Mouse (Mus musculus): ENCODE results near the gene Ciz1. TPM values are rescaled to one million over a fixed set of nuclear protein-coding genes. Genes with fewer than 3 reads are reported as not detected.

The Ciz1 gene
- polyA plus RNA-seq, 1 experiment from 2014 or later = 56.6 TPM

DNA sequence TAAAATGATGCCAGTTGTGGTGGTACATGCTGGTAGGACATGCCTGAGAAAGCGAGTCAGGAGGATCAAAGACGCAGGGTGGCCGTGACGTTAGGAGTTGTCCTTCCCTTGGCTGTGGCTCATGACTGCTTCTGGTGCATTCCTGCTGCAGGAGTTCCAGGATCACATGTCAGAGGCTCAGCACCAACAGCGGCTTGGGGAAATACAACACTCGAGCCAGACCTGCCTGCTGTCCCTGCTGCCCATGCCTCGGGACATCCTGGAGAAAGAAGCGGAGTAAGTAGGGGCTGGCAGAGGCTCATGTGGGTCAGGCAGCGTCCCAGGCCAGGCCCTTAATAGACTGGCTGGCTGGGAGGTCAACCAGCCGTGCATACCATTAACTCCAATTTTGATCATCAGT is 22.1 kb downstream of the Ciz1 start:
- 75% methylated on average over 10 of the region's 10 CpGs for WGBS
- no peak for ATAC-seq (replicated peaks; ENCODE audit: low FRiP score)
- no peaks in the 10 kb centered on the region for H3K4me1 ChIP-seq

DNA sequence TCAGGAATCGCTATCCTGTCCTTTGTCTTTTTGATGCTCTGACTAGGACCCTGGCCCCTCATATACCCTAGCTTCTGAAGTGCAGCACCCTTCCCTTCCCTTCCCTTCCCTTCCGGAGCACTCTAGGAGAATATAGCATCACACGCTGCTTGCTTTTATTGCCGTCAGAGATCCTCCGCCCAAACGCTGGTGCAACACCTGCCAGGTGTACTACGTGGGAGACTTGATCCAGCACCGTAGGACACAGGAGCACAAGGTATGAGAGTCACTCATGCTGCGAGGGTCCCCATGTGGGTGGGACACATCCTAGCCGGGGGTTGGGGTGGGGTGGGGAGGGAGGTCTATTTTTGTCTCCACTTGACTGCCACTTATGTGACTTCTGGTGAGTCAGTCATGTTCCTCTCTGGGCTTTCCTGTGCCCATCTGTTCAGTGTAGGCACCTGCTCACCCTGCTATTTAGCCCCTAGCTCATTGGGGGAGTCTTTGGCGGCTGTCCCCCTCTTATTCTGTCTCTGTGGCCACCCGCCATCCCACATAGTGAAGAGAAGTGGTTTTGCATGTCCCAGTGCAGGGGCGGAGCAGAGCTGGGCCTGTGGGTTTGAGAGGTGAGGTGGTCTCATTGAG is 23.3 kb downstream of the Ciz1 start:
- no peaks in the 10 kb centered on the region for H3K4me1 ChIP-seq
- WGBS = 88% methylated on average over 13 of the region's 13 CpGs
- no peaks in the 10 kb centered on the region for H3K9me3 ChIP-seq (replicated peaks)
- no peak overlapping the region for H3K4me3 ChIP-seq (replicated peaks)
- no peaks in the 10 kb centered on the region for H3K27me3 ChIP-seq
- peaks cover 89% of the 10 kb centered on the region for H3K36me3 ChIP-seq
- H3K9ac ChIP-seq = no peak overlapping the region
- no peak overlapping the region for H3K27ac ChIP-seq
- H3K4me2 ChIP-seq = no peak overlapping the region
- ATAC-seq (replicated peaks; ENCODE audit: low FRiP score) = no peak

More for the DNA sequence above, 22.1 kb downstream of the Ciz1 start:
- H3K4me3 ChIP-seq (replicated peaks) = no peak overlapping the region
- H3K27ac ChIP-seq = no peak overlapping the region
- peaks cover 97% of the 10 kb centered on the region for H3K36me3 ChIP-seq
- no peaks in the 10 kb centered on the region for H3K9me3 ChIP-seq (replicated peaks)
- H3K27me3 ChIP-seq = no peaks in the 10 kb centered on the region
- no peak overlapping the region for H3K9ac ChIP-seq
- H3K4me2 ChIP-seq = no peak overlapping the region

DNA sequence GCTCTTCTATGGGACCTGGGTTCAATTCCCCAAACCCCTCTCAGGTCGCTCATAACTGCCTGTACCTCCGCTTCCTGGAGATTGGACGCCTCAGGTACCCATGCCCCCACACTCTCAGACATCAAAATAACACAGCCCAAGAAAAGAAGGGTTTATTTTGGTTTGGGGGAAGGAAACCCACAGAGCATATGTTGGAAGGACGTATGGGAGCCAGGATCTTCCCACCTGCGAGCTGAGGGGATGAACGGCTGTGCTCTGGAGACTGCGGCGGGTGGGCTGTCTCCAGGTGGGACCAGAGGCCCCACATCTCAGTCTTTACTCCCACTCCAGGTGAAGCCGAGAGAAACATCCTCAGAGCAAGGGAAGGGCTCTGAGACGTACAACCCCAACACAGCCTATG is 24.8 kb downstream of the Ciz1 start:
- Histone ChIP-seq H3K27ac (no peak overlapping the region), H3K4me1 (peaks cover 7% of the 10 kb centered on the region), H3K9me3 (replicated peaks) (no peaks in the 10 kb centered on the region), H3K4me2 (no peak overlapping the region), H3K36me3 (peaks cover 74% of the 10 kb centered on the region), H3K9ac (no peak overlapping the region), H3K4me3 (replicated peaks) (no peak overlapping the region), H3K27me3 (no peaks in the 10 kb centered on the region)
- ATAC-seq (replicated peaks; ENCODE audit: low FRiP score) = no peak
- WGBS = 94% methylated on average over 10 of the region's 10 CpGs

DNA sequence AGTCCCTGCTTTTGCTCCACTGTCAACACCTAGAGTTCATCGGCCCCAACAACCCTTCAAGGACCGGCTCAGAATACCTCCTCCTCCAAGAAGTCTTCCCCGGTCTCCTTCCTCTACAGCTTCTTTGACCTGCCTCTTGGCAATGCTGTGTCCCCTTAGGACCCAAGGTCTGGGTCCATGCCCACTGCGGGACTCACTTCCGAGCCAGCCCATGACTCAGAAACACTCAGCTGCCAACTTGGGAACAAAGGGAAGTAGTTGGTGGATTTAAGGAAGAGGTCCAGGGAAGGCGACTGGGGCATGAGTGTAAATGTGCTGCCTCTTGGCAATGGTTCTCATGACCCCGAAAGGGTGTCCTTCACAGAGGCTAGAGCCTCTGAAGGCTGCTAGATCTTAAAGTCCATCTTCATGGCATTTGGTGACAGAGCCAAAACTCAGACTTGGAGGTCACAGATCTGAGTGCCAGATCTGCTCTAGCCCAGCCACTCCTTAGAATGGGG is 27.9 kb downstream of the Ciz1 start:
- H3K36me3 ChIP-seq = peaks cover 46% of the 10 kb centered on the region
- H3K9me3 ChIP-seq (replicated peaks) = no peaks in the 10 kb centered on the region
- H3K4me2 ChIP-seq = no peak overlapping the region
- no peak for ATAC-seq (replicated peaks; ENCODE audit: low FRiP score)
- peaks cover 10% of the 10 kb centered on the region; the same call in 1 of the 2 replicates for H3K27me3 ChIP-seq
- no peak overlapping the region for H3K9ac ChIP-seq
- no peak overlapping the region for H3K27ac ChIP-seq
- H3K4me1 ChIP-seq = peaks cover 10% of the 10 kb centered on the region
- H3K4me3 ChIP-seq (replicated peaks) = no peak overlapping the region
- WGBS = 87% methylated on average over 7 of the region's 7 CpGs

DNA sequence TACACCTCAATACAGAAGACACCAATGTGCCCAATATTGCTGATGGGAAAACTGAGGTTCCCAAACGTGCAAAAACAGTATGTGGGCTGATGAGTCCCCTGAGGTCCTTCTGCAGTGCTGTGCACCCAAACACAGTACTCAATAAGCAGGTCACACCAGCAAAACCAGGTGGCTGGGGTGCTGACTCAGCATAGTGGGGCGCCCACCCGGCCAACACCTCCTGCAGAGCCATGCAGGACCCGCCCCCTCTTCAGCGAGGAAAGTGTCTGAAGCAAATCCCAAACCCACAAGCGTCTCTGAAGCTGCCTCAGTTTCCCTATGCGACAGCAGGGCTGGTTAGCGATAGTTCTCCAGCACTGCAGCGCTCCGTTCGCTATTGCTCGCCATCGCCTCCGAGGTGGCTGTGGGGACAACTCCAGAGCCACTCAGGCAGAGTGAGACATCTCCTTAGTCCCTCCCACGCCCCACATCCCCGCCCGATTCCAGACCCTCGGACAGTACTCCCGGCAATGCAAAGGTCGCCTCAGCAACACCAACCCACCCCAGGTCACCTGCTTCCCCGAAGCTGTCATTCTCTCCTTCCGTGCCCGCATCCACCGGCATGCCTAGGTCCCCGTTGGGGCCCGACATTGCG is 29.1 kb downstream of the Ciz1 start:
- under 1% methylated on average over 27 of the region's 27 CpGs for WGBS
- Histone ChIP-seq H3K36me3 (peaks cover 34% of the 10 kb centered on the region), H3K9me3 (replicated peaks) (no peaks in the 10 kb centered on the region), H3K9ac (peak overlapping the region; percentile 56), H3K4me2 (peak overlapping the region; percentile 95), H3K27me3 (peaks cover 10% of the 10 kb centered on the region; the same call in 1 of the 2 replicates), H3K4me1 (peaks cover 10% of the 10 kb centered on the region), H3K4me3 (replicated peaks) (peak overlapping the region; percentile 75), H3K27ac (peak overlapping the region; percentile 37; the same call in 1 of the 2 replicates)
- peak; percentile 58 for ATAC-seq (replicated peaks; ENCODE audit: low FRiP score)

DNA sequence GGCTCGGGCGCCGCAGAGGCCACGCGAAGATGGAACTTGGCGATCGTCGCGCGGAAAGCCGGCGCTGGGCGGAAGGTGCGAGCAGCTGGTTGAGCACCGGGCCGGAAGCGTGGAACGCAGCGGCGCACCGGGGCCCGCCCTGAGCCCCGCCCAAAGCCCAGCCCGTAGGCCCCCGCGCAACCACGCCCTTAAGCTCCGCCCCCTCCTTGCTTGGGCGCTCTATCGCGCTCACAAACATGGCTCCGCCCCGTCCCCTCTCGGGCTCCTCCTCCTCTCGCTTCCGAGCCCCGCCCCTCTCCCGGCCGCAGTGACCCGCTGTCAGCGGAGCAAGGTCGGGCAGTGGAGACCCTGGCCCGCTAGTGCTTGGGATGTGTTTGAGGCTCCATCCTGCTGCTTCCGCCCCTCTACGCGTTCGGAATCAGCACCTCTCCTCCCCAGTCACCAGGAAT is 29.7 kb downstream of the Ciz1 start, which contains the start of gene 1110008P14Rik:
1110008P14Rik (minus strand) TSS at position 164 of the 449 bp plus-strand sequence.
- H3K4me1 ChIP-seq = peaks cover 10% of the 10 kb centered on the region
- H3K27me3 ChIP-seq = peaks cover 10% of the 10 kb centered on the region; the same call in 1 of the 2 replicates
- peak within 1 kb of the TSS; percentile 95 for H3K4me2 ChIP-seq
- peaks cover 29% of the 10 kb centered on the region for H3K36me3 ChIP-seq
- H3K4me3 ChIP-seq (replicated peaks) = peak within 1 kb of the TSS; percentile 75
- WGBS = under 1% methylated on average over 44 of the region's 47 CpGs
- no peaks in the 10 kb centered on the region for H3K9me3 ChIP-seq (replicated peaks)
- peak within 1 kb of the TSS; percentile 37; the same call in 1 of the 2 replicates for H3K27ac ChIP-seq
- peak within 1 kb of the TSS; percentile 56 for H3K9ac ChIP-seq
- ATAC-seq (replicated peaks; ENCODE audit: low FRiP score) = peak; percentile 91

DNA sequence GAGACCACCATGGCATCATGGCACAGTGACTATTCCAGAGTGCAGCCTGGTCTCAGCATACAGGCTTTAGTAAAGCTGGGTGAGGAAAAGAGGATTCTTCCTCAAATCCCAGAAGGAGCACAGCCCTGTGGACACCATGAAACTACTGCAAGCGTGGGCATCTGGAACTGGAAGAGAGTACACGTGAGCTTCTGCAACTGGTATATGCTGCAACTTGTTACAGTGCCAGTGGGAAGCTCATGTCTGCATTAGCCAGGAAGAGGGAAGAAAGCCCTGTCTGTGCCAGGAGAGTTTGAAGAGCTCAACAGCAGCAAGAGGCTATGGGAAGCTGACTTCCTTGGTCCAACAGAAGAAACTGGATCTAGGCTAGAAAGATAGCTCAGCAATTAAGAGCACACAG is 30.6 kb downstream of the Ciz1 start:
- no peak overlapping the region for H3K4me2 ChIP-seq
- H3K27ac ChIP-seq = no peak overlapping the region
- H3K9ac ChIP-seq = no peak overlapping the region
- peak overlapping the region; percentile 75; the same call in 1 of the 2 replicates for H3K4me3 ChIP-seq (replicated peaks)
- H3K9me3 ChIP-seq (replicated peaks) = no peaks in the 10 kb centered on the region
- H3K4me1 ChIP-seq = peaks cover 10% of the 10 kb centered on the region
- ATAC-seq (replicated peaks; ENCODE audit: low FRiP score) = no peak
- H3K36me3 ChIP-seq = peaks cover 20% of the 10 kb centered on the region
- H3K27me3 ChIP-seq = peaks cover 10% of the 10 kb centered on the region; the same call in 1 of the 2 replicates
- 79% methylated on average over 2 of the region's 2 CpGs for whole genome bisulfite sequencing

DNA sequence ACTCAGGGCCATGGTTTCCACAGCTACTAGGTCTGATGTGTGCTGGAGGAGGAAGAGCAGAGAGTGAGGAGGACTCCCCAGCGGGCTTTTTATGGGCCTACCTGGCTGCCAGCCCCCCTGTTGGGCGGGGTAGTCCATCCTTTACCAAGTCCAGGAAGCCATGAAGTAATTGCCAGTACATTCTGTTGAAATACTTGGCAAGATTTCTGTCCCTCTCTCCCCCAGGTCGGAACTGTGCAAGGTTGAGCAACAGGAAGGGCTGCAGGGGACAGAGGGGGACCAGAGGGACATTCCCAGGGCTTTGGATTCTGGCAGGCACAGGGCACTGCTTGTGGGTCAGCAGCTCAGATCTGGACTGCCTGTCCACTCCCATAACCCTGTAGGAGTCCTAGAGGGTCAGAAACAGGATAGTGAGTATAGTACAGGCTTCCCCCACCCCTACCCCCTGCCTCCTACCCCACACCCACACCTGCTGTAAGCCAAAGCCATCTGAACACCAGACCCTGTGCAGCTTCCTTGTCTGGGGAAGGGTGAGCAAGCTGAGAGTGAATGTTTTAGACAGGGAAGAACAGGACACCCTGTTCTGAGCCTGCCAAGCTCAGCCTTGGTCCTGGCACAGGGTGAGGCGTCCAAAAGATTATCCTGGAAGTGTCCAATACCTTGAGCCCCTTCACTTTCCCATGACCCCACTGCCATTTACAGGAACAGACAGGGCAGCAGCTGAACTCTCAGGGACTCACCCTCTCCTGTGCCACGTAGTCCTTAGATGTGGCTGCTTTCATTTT is 35.8 kb downstream of the Ciz1 start, which contains the start of gene Lcn2:
Lcn2 (minus strand) TSS at position 547 of the 785 bp plus-strand sequence.
- Histone ChIP-seq H3K4me1 (peaks cover 7% of the 10 kb centered on the region; the same call in 1 of the 2 replicates), H3K9ac (no peak within 1 kb of the TSS), H3K9me3 (replicated peaks) (no peaks in the 10 kb centered on the region), H3K4me2 (no peak within 1 kb of the TSS), H3K27me3 (0 out of 2 replicates have a peak, but pooled peaks cover 5% of the 10 kb centered on the region), H3K27ac (no peak within 1 kb of the TSS), H3K4me3 (replicated peaks) (no peak within 1 kb of the TSS), H3K36me3 (no peaks in the 10 kb centered on the region)
- no peak for ATAC-seq (replicated peaks; ENCODE audit: low FRiP score)
- 60% methylated on average over 5 of the region's 5 CpGs for WGBS

DNA sequence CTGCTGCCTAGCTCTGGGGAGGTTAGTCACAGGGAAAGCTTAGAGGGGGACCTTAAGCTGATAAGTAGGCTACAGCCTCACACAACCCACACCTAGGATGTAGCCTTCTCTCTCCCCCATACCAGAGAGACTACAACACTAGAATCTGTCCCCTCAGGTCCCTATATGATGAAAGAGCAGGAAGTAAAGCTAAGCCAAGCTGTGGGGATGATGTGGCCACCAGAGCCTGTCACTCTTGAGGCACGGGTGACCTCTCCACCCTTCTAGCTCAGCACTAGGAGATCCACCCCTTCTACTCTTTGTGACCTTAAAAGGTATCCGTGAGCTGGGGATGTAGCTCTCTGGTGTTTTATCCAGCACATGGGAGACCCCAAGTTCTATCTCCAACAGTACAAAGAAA is 37.0 kb downstream of the Ciz1 start:
- no peaks in the 10 kb centered on the region for H3K27me3 ChIP-seq
- H3K27ac ChIP-seq = no peak overlapping the region
- H3K4me2 ChIP-seq = no peak overlapping the region
- H3K9me3 ChIP-seq (replicated peaks) = no peaks in the 10 kb centered on the region
- 70% methylated on average over 2 of the region's 2 CpGs for WGBS
- no peak overlapping the region for H3K4me3 ChIP-seq (replicated peaks)
- no peaks in the 10 kb centered on the region for H3K36me3 ChIP-seq
- H3K9ac ChIP-seq = no peak overlapping the region
- peaks cover 7% of the 10 kb centered on the region; the same call in 1 of the 2 replicates for H3K4me1 ChIP-seq
- no peak for ATAC-seq (replicated peaks; ENCODE audit: low FRiP score)

DNA sequence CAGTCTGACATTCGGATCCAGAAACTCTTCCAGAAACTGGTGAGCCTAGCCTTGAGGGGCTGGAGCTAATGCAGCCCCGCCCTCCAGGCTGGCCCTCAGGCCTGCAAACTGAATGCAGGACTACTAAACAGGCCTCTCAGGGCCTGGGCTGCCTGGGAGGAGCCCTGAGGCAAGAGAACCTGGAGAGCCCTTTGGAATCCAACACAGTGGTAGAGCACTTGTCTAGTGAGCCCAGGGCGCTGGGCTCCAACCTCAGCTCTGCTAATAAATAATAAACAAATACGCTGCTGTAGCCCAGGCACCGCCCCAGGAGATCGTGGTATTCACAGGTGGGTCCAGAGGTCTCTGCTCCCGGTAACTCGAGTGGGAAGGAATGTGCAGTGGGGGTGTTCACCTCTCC is 38.7 kb downstream of the Ciz1 start:
- Histone ChIP-seq H3K36me3 (no peaks in the 10 kb centered on the region), H3K4me2 (no peak overlapping the region), H3K9ac (no peak overlapping the region), H3K9me3 (replicated peaks) (no peaks in the 10 kb centered on the region), H3K4me3 (replicated peaks) (no peak overlapping the region), H3K27ac (no peak overlapping the region), H3K4me1 (peaks cover 13% of the 10 kb centered on the region), H3K27me3 (no peaks in the 10 kb centered on the region)
- no peak for ATAC-seq (replicated peaks; ENCODE audit: low FRiP score)
- 60% methylated on average over 8 of the region's 8 CpGs for WGBS

DNA sequence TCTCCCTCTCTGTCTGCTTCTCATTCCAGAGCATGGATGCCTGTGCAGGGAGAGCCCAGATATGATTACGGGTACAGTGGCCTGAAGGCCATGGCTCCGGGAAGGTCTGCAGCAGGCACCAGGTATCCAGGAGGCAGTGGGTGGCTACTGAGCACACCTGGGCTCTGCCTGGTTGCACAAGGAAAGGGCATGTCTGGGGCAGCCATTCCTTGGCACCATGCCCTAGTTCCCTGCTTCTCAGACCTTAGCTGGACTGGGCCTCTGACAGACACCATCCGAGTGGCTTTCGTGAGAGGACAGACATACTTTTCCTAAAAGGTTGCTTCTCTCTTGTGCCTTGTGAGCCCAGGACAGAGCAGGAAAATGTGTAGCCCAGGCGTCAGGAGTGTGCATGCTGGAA is 39.9 kb downstream of the Ciz1 start:
- H3K9me3 ChIP-seq (replicated peaks) = no peaks in the 10 kb centered on the region
- no peak overlapping the region for H3K4me2 ChIP-seq
- no peaks in the 10 kb centered on the region for H3K27me3 ChIP-seq
- no peak for ATAC-seq (replicated peaks; ENCODE audit: low FRiP score)
- H3K4me1 ChIP-seq = peaks cover 17% of the 10 kb centered on the region
- H3K9ac ChIP-seq = no peak overlapping the region
- 85% methylated on average over 5 of the region's 5 CpGs for WGBS
- H3K36me3 ChIP-seq = no peaks in the 10 kb centered on the region
- H3K27ac ChIP-seq = peak overlapping the region; percentile 33; the same call in 1 of the 2 replicates
- no peak overlapping the region for H3K4me3 ChIP-seq (replicated peaks)

Measured in kidney, embryonic 15.5 days (tissue).